Mouse (Mus musculus): Measurements from ENCODE around the gene Lrrc36. TPM values are rescaled to one million over a fixed set of nuclear protein-coding genes. Genes with fewer than 3 reads are reported as not detected.

The Lrrc36 gene
- polyA plus RNA-seq, 1 experiment from 2014 or later: 0.92 TPM

DNA sequence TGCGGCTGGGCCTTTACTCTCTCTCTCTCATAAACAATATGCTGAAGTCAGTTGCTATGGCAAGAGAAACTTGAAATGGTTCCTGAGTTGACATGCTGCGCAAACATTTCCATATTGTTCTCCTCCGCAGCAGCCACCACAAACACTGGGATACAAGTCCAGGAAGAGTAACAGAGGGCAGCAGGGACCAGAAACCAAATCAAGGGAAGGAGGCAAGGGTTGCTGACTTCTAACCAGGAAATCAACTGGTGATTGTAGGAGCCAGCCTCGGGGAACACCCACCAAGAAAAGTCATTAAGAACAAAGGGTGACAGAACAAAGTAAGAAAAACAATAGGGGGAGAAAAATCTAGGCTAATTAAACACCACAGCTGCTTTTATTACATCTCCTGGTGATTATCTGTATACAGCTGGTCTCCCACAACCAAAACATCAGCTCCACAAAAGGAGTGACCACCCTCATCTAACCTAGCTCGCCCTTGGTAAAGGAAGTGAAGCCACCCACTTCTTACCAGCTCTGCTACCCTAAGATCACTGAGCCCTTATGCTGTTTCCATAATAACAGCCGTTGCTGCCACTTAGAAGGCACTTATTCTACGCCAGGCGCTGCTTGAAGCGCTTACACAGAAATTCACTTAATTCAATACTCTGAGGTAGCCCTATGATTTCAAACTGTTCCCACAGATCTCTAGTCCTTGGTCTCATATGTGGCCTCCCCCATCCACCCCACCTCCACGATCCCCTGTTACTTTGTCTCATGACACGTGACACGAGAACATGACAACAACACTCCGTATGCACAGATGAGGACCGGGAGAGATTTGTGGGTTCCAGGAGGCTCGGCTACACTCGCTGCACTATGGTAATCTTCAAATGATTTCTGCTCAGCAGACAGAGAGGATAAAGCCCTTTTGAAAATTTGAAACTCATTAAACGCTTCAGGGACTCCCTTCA is 82.3 kb downstream of the Lrrc36 start:
- Histone ChIP-seq H3K4me1 (replicated peaks) (peaks cover 29% of the 10 kb centered on the region), H3K36me3 (no peaks in the 10 kb centered on the region), H3K27ac (replicated peaks) (peak overlapping the region; percentile 71; the same call in 1 of the 2 replicates), H3K4me3 (peak overlapping the region; percentile 81), H3K9ac (peak overlapping the region; percentile 92), H3K4me2 (peak overlapping the region; percentile 94), H3K27me3 (no peaks in the 10 kb centered on the region), H3K9me3 (no peaks in the 10 kb centered on the region)
- WGBS: 19% methylated on average over 17 of the region's 17 CpGs
- no peak for ATAC-seq (ENCODE audit: low read depth)

DNA sequence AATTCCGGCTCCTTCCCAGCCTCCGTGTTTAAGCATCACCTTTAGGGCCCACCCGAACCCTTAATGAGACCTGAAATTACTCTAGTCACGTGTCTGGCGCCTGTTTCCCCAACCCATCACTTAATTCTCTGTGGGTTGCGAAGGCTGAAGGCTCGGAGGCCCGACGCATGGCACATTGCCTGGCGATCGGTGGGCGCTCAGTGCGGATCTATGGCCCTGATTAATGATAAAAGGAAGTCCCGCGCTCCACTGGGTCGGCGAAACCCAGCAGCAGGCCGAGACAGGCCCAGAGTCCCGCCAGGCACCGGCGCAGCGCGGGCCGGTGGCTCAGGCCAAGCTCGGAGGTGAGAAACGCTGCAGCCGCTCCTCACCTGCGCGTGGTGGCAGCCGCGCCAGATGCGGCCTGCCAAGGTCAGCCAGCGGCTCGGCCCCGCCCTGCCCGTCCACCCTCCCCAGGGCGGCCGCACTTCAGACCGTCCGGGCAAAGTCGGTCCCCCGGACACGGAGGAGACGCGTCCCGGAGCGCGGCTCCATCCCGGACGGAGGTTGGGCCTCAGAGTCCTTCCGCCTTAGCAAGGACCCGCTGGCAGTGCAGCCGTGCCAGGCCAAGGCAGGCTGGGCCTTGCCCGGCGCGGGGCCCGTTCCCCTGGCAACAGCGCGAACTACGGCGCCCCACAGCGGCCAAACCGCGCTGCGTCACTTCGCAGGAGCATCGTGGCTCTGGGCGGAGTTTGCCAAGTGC is 83.2 kb downstream of the Lrrc36 start, which contains the start of gene Zdhhc1:
Gene Zdhhc1, minus strand, starts transcription at position 464 of the 742 bp plus-strand sequence.
- Histone ChIP-seq H3K27me3 (no peaks in the 10 kb centered on the region), H3K4me2 (peak within 1 kb of the TSS; percentile 94), H3K9ac (peak within 1 kb of the TSS; percentile 92), H3K9me3 (no peaks in the 10 kb centered on the region), H3K4me1 (replicated peaks) (peaks cover 29% of the 10 kb centered on the region), H3K27ac (replicated peaks) (peak within 1 kb of the TSS; percentile 71), H3K36me3 (no peaks in the 10 kb centered on the region), H3K4me3 (peak within 1 kb of the TSS; percentile 81)
- peak; percentile 88 for ATAC-seq (ENCODE audit: low read depth)
- WGBS: under 1% methylated on average over 65 of the region's 68 CpGs

GRCm38 (mm10) chr8:105499787-105500186 is 86.4 kb downstream of the Lrrc36 start:
- WGBS: 79% methylated on average over 12 of the region's 12 CpGs
- no peak for ATAC-seq (ENCODE audit: low read depth)

GRCm38 (mm10) chr8:105504617-105505016 is 91.2 kb downstream of the Lrrc36 start:
- 88% methylated on average over 3 of the region's 3 CpGs for WGBS
- H3K9me3 ChIP-seq: no peaks in the 10 kb centered on the region
- no peak overlapping the region for H3K4me3 ChIP-seq
- no peak for ATAC-seq (ENCODE audit: low read depth)
- no peaks in the 10 kb centered on the region for H3K36me3 ChIP-seq
- peaks cover 14% of the 10 kb centered on the region for H3K4me1 ChIP-seq (replicated peaks)
- H3K9ac ChIP-seq: no peak overlapping the region
- H3K27me3 ChIP-seq: no peaks in the 10 kb centered on the region
- H3K27ac ChIP-seq (replicated peaks): no peak overlapping the region
- no peak overlapping the region for H3K4me2 ChIP-seq

More at GRCm38 (mm10) chr8:105499787-105500186, 86.4 kb downstream of the Lrrc36 start:
- H3K9me3 ChIP-seq: no peaks in the 10 kb centered on the region
- H3K27ac ChIP-seq (replicated peaks): no peak overlapping the region
- no peak overlapping the region for H3K9ac ChIP-seq
- H3K36me3 ChIP-seq: no peaks in the 10 kb centered on the region
- peaks cover 27% of the 10 kb centered on the region for H3K4me1 ChIP-seq (replicated peaks)
- no peak overlapping the region for H3K4me3 ChIP-seq
- no peaks in the 10 kb centered on the region for H3K27me3 ChIP-seq
- H3K4me2 ChIP-seq: no peak overlapping the region

DNA sequence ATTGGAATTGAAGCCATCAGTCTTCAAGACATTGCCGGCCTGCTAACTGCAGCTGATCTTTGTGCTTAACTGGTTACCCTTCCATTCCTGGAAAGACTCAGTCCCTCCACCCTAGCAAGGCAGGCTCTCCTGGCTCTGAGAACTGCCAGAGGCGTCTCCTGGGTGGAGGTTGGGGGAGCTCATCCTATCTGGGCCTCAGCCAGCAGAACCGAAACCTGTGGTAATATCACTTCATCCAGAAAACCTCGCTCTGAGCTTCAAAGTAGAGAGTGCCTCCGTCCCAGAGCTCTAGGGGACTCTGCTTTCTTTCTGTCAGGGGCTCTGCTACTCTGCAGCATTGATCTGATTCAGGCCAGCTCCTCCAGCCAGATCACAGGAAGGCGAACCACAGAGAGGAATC is 93.6 kb downstream of the Lrrc36 start:
- H3K27me3 ChIP-seq: no peaks in the 10 kb centered on the region
- no peak overlapping the region for H3K9ac ChIP-seq
- H3K9me3 ChIP-seq: no peaks in the 10 kb centered on the region
- no peak overlapping the region for H3K4me3 ChIP-seq
- WGBS: 76% methylated on average over 6 of the region's 6 CpGs
- H3K4me2 ChIP-seq: no peak overlapping the region
- no peak overlapping the region for H3K27ac ChIP-seq (replicated peaks)
- no peak for ATAC-seq (ENCODE audit: low read depth)
- H3K36me3 ChIP-seq: no peaks in the 10 kb centered on the region
- peaks cover 20% of the 10 kb centered on the region for H3K4me1 ChIP-seq (replicated peaks)

DNA sequence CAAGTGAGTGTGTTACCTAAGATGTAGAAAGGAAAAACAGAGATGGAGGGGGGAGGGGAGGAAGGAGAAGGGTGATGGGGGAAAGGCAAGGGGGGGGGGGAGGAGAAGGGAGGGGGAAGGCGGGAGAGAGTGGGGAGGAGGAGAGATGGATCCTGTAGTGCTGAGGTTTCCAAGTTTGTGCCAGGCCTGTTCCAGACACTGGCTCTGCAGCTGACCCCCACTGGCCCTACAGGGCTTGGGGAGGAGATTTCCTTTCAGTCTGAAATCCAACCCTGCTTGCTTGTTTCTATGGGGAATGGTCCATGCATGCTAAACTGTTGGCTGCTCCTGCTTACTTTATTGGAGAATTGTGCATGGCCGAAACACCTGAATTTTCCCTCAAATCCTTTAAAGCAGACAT is 95.4 kb downstream of the Lrrc36 start:
- H3K36me3 ChIP-seq: no peaks in the 10 kb centered on the region
- no peaks in the 10 kb centered on the region for H3K9me3 ChIP-seq
- H3K9ac ChIP-seq: no peak overlapping the region
- 79% methylated on average over 1 of the region's 2 CpGs for WGBS
- no peak for ATAC-seq (ENCODE audit: low read depth)
- no peak overlapping the region for H3K4me3 ChIP-seq
- peaks cover 20% of the 10 kb centered on the region for H3K4me1 ChIP-seq (replicated peaks)
- H3K27ac ChIP-seq (replicated peaks): no peak overlapping the region
- H3K4me2 ChIP-seq: no peak overlapping the region
- no peaks in the 10 kb centered on the region for H3K27me3 ChIP-seq

DNA sequence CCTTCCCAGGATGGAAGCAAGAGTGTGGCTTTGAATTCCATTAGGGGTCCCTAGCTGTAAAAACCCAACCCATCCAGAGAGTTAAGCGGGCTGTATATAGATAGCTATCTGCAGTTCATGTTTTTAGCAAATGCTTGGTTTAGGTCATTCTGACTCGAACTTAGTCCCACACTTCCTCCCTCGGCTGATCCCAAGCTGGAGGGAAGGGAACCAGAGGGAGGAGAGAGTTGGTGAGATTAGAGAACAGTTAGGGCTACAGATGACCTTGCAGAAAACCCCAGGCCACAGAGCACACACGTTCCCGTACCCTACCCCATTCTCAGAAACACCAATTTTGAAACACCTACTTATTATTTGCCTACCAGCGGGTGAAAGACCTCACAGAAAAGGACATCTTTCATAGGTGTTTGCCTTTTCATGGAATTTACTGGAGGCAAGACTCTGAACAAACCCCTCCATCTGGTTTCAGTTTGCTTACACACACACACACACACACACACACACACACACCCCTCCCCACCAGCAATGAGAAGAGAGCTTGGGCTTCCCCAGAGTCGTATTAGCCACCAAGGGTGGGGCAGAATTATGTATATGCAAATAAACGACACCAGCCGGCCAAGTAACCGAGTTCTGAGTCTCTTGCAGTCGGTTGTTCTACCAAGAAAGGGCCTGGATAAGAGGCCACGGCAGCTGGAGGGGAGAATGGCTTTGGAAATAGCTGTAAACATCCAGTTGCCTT is 96.8 kb downstream of the Lrrc36 start:
- WGBS: 52% methylated on average over 12 of the region's 12 CpGs
- no peaks in the 10 kb centered on the region for H3K9me3 ChIP-seq
- ATAC-seq (ENCODE audit: low read depth): no peak

More for the DNA sequence above, 96.8 kb downstream of the Lrrc36 start:
- Histone ChIP-seq H3K4me3 (no peak overlapping the region), H3K4me1 (replicated peaks) (peaks cover 20% of the 10 kb centered on the region), H3K4me2 (no peak overlapping the region), H3K27ac (replicated peaks) (no peak overlapping the region), H3K9ac (no peak overlapping the region), H3K27me3 (no peaks in the 10 kb centered on the region), H3K36me3 (no peaks in the 10 kb centered on the region)

Other genes starting within 250 kb of the Lrrc36 start
- gene Cbfb, start 242.9 kb upstream of the Lrrc36 start, polyA plus RNA-seq (2015; fragmentation: Nextera tagmentation; extraction: Ambion mirVana): 59.1 and 66.6 TPM in 2 replicates
- 27.3 and 27.5 TPM in 2 replicates for gene D230025D16Rik, start 188.4 kb upstream of the Lrrc36 start, polyA plus RNA-seq (2015; fragmentation: Nextera tagmentation; extraction: Ambion mirVana)
- gene B3gnt9, start 158.4 kb upstream of the Lrrc36 start, polyA plus RNA-seq (2015; fragmentation: Nextera tagmentation; extraction: Ambion mirVana): 7.4 and 8.8 TPM in 2 replicates
- gene Tradd, start 149.0 kb upstream of the Lrrc36 start, polyA plus RNA-seq (2015; fragmentation: Nextera tagmentation; extraction: Ambion mirVana): 21.4 and 25.0 TPM in 2 replicates
- 1.8 and 2.0 TPM in 2 replicates for gene Fbxl8, start 148.9 kb upstream of the Lrrc36 start, polyA plus RNA-seq (2015; fragmentation: Nextera tagmentation; extraction: Ambion mirVana)
- 0.32 and 0.44 TPM in 2 replicates for gene Hsf4, start 143.8 kb upstream of the Lrrc36 start, polyA plus RNA-seq (2015; fragmentation: Nextera tagmentation; extraction: Ambion mirVana)
- 5.3 and 6.9 TPM in 2 replicates for gene Nol3, start 137.4 kb upstream of the Lrrc36 start, polyA plus RNA-seq (2015; fragmentation: Nextera tagmentation; extraction: Ambion mirVana)
- gene 4931428F04Rik, start 123.7 kb upstream of the Lrrc36 start, polyA plus RNA-seq (2015; fragmentation: Nextera tagmentation; extraction: Ambion mirVana): 120 and 124 TPM in 2 replicates
- gene Exoc3l, start 117.5 kb upstream of the Lrrc36 start, polyA plus RNA-seq (2015; fragmentation: Nextera tagmentation; extraction: Ambion mirVana): 12.8 and 14.3 TPM in 2 replicates
- 49.3 and 51.8 TPM in 2 replicates for gene E2f4, start 115.9 kb upstream of the Lrrc36 start, polyA plus RNA-seq (2015; fragmentation: Nextera tagmentation; extraction: Ambion mirVana)
- 0.92 and 1.4 TPM in 2 replicates for gene Elmo3, start 108.0 kb upstream of the Lrrc36 start, polyA plus RNA-seq (2015; fragmentation: Nextera tagmentation; extraction: Ambion mirVana)
- gene Lrrc29, start 87.3 kb upstream of the Lrrc36 start, polyA plus RNA-seq (2015; fragmentation: Nextera tagmentation; extraction: Ambion mirVana): 1.2 and 1.3 TPM in 2 replicates
- gene Tmem208, start 87.2 kb upstream of the Lrrc36 start, polyA plus RNA-seq (2015; fragmentation: Nextera tagmentation; extraction: Ambion mirVana): 148 and 151 TPM in 2 replicates
- gene Fhod1, start 65.6 kb upstream of the Lrrc36 start, polyA plus RNA-seq (2015; fragmentation: Nextera tagmentation; extraction: Ambion mirVana): 0.28 and 0.63 TPM in 2 replicates
- 5.4 and 7.1 TPM in 2 replicates for gene Slc9a5, start 64.7 kb upstream of the Lrrc36 start, polyA plus RNA-seq (2015; fragmentation: Nextera tagmentation; extraction: Ambion mirVana)
- 0.60 and 0.62 TPM in 2 replicates for gene Plekhg4, start 40.3 kb upstream of the Lrrc36 start, polyA plus RNA-seq (2015; fragmentation: Nextera tagmentation; extraction: Ambion mirVana)
- gene Kctd19, start 69 bp upstream of the Lrrc36 start, polyA plus RNA-seq (2015; fragmentation: Nextera tagmentation; extraction: Ambion mirVana): not detected in 2 replicates
- 239 and 296 TPM in 2 replicates for gene Tppp3, start 58.0 kb downstream of the Lrrc36 start, polyA plus RNA-seq (2015; fragmentation: Nextera tagmentation; extraction: Ambion mirVana)
- 27.8 and 31.9 TPM in 2 replicates for gene Zdhhc1, start 83.3 kb downstream of the Lrrc36 start, polyA plus RNA-seq (2015; fragmentation: Nextera tagmentation; extraction: Ambion mirVana)
- gene Hsd11b2, start 105.2 kb downstream of the Lrrc36 start, polyA plus RNA-seq (2015; fragmentation: Nextera tagmentation; extraction: Ambion mirVana): 5.4 and 5.5 TPM in 2 replicates
- 195 and 211 TPM in 2 replicates for gene Atp6v0d1, start 152.5 kb downstream of the Lrrc36 start, polyA plus RNA-seq (2015; fragmentation: Nextera tagmentation; extraction: Ambion mirVana)
- gene Ripor1, start 191.7 kb downstream of the Lrrc36 start, polyA plus RNA-seq (2015; fragmentation: Nextera tagmentation; extraction: Ambion mirVana): 30.5 and 35.9 TPM in 2 replicates
- 105 and 118 TPM in 2 replicates for gene Ctcf, start 223.0 kb downstream of the Lrrc36 start, polyA plus RNA-seq (2015; fragmentation: Nextera tagmentation; extraction: Ambion mirVana)
- 2.0 TPM in 2 replicates for gene Agrp, start 223.8 kb downstream of the Lrrc36 start, polyA plus RNA-seq (2015; fragmentation: Nextera tagmentation; extraction: Ambion mirVana)